Mouse (Mus musculus) lung, postnatal 0 days (tissue): Measurements from ENCODE around the gene Apln.

Source experiments
- CTCF ChIP-seq: IDR thresholded peaks from 2 replicates; pipeline ENCODE4 v1.5.1; 2016; ENCODE audit warnings: antibody characterized with exemption, mild to moderate bottlenecking
- EP300 ChIP-seq: IDR thresholded peaks from 2 replicates; pipeline ENCODE4 v1.6.1; 2016; ENCODE audit warnings: antibody characterized with exemption, mild to moderate bottlenecking, control low read depth

GRCm38 (mm10) chrX:48054186-48055015, 19.7 kb upstream of the Apln start:
- peak; percentile 31 for TF ChIP-seq CTCF
- peak; percentile 35; the same call in 1 of the 2 replicates for TF ChIP-seq EP300
